Mouse (Mus musculus): ENCODE measurements at regions not wholly inside any gene's neighbourhood (a gene's known extent, or its start where the extent isn't known, plus 50 kb on each side); places are given as distances from the start of the nearest gene placed in this dataset.
A peak's percentile ranks its signal among the peaks of the same experiment; 100 is the strongest.

DNA sequence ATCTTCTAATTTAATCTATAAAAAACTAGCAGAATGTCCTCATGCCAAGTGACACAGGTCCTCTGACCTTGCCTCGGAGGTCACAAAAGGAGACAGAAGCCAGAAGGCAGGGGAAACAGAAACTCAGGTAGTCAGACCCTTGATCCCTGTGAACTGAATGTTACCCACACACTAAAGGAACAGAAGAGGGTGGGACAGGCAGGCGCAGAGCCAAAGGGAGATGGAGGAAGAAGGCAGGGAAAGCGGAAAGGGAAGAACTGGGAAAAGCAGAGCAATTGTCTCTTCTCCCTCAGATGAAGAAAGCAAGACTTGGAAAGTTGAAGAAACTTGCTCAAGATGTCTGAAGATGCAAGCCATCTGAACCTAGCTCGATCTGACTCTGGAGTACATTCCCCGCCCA, 62.7 kb upstream of the Gm15217 start:
- DNase-seq = no peak

DNA sequence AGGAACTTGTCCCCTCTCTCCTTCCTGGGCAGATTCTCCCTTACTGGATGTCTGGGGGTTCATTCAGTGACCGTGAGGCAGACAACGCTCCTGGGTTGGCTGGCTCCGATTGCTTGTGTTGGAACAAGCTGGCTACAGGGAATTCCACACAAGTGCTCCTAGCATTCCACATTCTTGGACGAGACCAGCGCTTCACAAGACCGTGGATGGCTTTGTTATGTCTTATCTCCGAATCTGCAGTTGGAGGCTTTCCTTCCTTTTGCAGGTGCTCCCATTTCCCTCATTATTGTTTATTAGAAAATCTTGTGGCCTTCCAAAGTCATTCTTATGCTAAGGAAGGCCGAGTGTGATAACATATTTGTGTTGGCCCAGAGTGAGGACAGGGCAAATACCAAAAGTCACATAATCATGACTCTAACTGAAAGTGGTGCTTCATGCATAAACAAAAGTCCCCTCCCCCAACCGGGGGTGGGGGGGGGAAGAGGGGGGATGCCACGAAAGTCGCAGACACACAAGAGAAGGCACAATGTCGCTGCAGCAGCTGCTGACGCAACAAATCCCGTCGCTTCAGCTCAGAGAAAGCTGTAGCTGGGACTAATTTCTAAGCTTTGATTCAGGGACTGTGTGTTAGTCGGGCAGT, 61.7 kb upstream of the Gm15217 start:
- DNase-seq = peak; percentile 52

GRCm38 (mm10) chr14:46328064-46328463, 51.1 kb upstream of the Gm15217 start:
- no peak for DNase-seq
